Mouse (Mus musculus) urinary bladder, postnatal 0 days (tissue): ENCODE data around the gene Pgap1. TPM values are rescaled to one million over a fixed set of nuclear protein-coding genes. Genes with fewer than 3 reads are reported as not detected.

Experiments
- polyA plus RNA-seq: library from polyadenylated mRNA; unstranded; fragments of >200 nt; fragmentation: Nextera tagmentation; extraction: Ambion mirVana; gene quantifications from 2 replicates; pipeline ENCODE4 v1.2.1, GENCODE M21; 2015

Gene Pgap1
- 8.1 and 9.0 TPM in 2 replicates for polyA plus RNA-seq

GRCm38 (mm10) chr1:54557301-54558229, at the start of gene Pgap1:
Pgap1 (minus strand) TSS chr1:54557684.

DNA sequence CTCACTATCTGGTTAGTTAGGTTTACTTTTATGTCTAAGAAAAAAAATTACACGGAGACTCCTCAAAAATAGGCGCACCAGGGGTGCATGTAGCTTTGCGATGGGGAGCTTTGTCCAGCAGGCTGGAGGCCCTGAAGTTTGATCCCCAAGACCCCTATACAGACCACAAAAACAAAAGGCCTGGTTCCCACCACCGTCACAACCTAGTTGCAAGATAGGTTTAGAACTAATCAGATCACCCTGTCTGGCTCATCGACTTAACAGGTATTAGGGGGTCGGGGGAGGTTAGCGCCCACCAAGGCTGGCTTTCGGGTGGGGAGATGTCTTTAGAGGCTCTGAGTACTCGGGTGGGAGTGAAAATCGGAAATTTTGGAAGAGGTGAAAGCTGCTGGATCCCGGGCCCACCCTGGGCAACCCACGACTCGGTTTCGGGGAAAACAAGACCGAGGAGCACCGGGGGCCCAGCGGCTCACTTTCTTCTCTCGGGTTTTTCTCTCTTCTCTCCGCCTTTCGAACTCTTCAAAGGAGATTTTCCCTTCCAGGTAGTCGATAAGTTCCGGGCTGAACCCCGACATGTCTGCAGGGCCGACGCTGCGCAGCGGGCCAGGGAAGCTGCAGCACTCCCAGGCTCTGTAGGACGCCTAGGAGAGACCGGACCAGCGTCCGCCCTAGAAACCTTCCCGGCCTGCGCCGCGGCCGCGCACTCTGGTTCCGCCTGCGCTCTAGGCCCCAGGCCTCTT, 119.0 kb downstream of the Pgap1 start, which contains the start of gene Gtf3c3:
Gene Gtf3c3 (minus strand): TSS at position 632 of the 740 bp plus-strand sequence.

Other genes with a start within 250 kb of the Pgap1 start
- 8.9 and 10.7 TPM in 2 replicates for gene Gtf3c3, start 118.7 kb downstream of the Pgap1 start, polyA plus RNA-seq